Mouse (Mus musculus) cerebellum, adult 2 months (tissue): Measurements from ENCODE around the gene Piga. TPM values are rescaled to one million over a fixed set of nuclear protein-coding genes. Genes with fewer than 3 reads are reported as not detected.

Experiments used
- DNase-seq, 2 experiments: peaks; one replicate each; pipeline ENCODE4 v3.0.0; 2021
- H3K27ac ChIP-seq: fragments of 200-500 bp; 2 replicates; pipeline ENCODE4 v1.5.1; 2012; ENCODE audit warnings: low read length, control low read depth, inconsistent platforms; ENCODE audit not compliant: insufficient read depth
- H3K27me3 ChIP-seq: fragments of 200-500 bp; 2 replicates; pipeline ENCODE4 v1.6.1; 2012; ENCODE audit warnings: inconsistent platforms, mild to moderate bottlenecking, low read length, moderate library complexity; ENCODE audit not compliant: control insufficient read depth, insufficient read depth
- H3K4me1 ChIP-seq: fragments of 200-500 bp; 2 replicates; pipeline ENCODE4 v1.6.1; 2011; ENCODE audit warnings: low read length; ENCODE audit not compliant: control insufficient read depth, insufficient read depth
- H3K4me3 ChIP-seq: fragments of 200-500 bp; replicated peaks from 2 replicates; pipeline ENCODE3; 2011; ENCODE audit warnings: mild to moderate bottlenecking, low read depth, low read length, control low read depth; ENCODE audit not compliant: insufficient read depth
- CTCF ChIP-seq: fragments of 200-500 bp; IDR thresholded peaks from 2 replicates; pipeline ENCODE4 v1.5.1; 2011; ENCODE audit warnings: low read depth, mild to moderate bottlenecking, control low read depth, low read length, moderate library complexity, borderline replicate concordance; ENCODE audit not compliant: insufficient read depth
- POLR2A ChIP-seq: fragments of 200-500 bp; IDR thresholded peaks from 2 replicates; pipeline ENCODE4 v1.6.1; 2011; ENCODE audit warnings: low read length, control low read depth, borderline replicate concordance; ENCODE audit not compliant: insufficient read depth
- WGBS: fragments of 180-500 bp; shearing (Covaris S2); methylation state at CpG from one replicate; pipeline ENCODE4 v1.1.7; 2018; 5-methylcytosine and 5-hydroxymethylcytosine counted together
- polyA plus RNA-seq: library from polyadenylated mRNA; depleted of rRNA; stranded (reverse); fragments of >200 nt; gene quantifications from 2 replicates; pipeline ENCODE4 v1.2.3, GENCODE M21; 2012; rRNA removed

The Piga gene
- polyA plus RNA-seq, 1 experiment: 8.8 TPM

GRCm38 (mm10) chrX:164449201-164449600, 29.6 kb downstream of the Piga start:
- H3K4me1 ChIP-seq: no peaks in the 10 kb centered on the region
- WGBS: 39% methylated on average over 3 of the region's 3 CpGs
- H3K27ac ChIP-seq: no peak overlapping the region
- peak in 1 of 2 experiments; percentile 38 for DNase-seq
- H3K27me3 ChIP-seq: no peaks in the 10 kb centered on the region
- H3K4me3 ChIP-seq: no peak overlapping the region
- peak; percentile 33; the same call in 1 of the 2 replicates for TF ChIP-seq CTCF
- TF ChIP-seq POLR2A: no peak

- H3K27me3 ChIP-seq: no peaks in the 10 kb centered on the region
- no peak overlapping the region for H3K4me3 ChIP-seq
- no peak for DNase-seq
- no peak overlapping the region for H3K27ac ChIP-seq
- WGBS: 61% methylated on average over 6 of the region's 6 CpGs
- no peaks in the 10 kb centered on the region for H3K4me1 ChIP-seq
- no peak for TF ChIP-seq CTCF
- TF ChIP-seq POLR2A: no peak
Observed at GRCm38 (mm10) chrX:164459205-164459878, 39.8 kb downstream of the Piga start.

Other genes starting within 250 kb of the Piga start
- 1.0 and 1.1 TPM in 2 replicates for gene Bmx, start 161.6 kb upstream of the Piga start, polyA plus RNA-seq
- gene Pir, start 150.4 kb upstream of the Piga start, polyA plus RNA-seq: 4.5 and 5.1 TPM in 2 replicates
- 0.46 and 0.52 TPM in 2 replicates for gene Vegfd, start 46.4 kb upstream of the Piga start, polyA plus RNA-seq
- gene Asb11, start 17.2 kb downstream of the Piga start, polyA plus RNA-seq: 0.31 and 0.52 TPM in 2 replicates
- not detected in 2 replicates for gene Asb9, start 86.5 kb downstream of the Piga start, polyA plus RNA-seq